Mouse (Mus musculus) stomach, postnatal 0 days (tissue): ENCODE data around the gene Tenm4.

Source experiments
- CTCF ChIP-seq: IDR thresholded peaks from 2 replicates; pipeline ENCODE4 v1.5.1; 2016; ENCODE audit warnings: antibody characterized with exemption, low read depth, mild to moderate bottlenecking, moderate library complexity
- EP300 ChIP-seq: optimal IDR thresholded peaks from 2 replicates; pipeline ENCODE3; 2016; ENCODE audit warnings: antibody characterized with exemption

DNA sequence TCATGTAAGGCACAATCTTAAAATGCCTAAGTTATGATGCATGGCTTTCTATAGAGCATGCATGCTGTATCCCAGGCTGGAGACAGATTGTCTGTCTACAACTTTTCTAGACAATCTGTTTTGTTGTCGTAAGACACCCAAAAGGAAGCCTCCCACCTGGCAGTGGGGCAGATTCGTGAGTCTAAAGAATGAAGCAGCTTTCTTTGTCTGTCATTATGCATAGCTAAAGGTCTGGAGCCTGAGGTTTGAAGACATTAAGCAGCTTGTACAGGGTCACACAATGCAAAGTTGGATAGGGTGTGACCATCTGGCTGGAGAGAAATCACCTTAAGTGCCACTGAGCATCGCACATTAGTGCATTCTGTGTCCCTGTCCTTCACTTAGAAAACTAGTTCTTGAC, 648.5 kb downstream of the Tenm4 start:
- no peak for TF ChIP-seq CTCF
- no peak for TF ChIP-seq EP300
